Mouse (Mus musculus) central nervous system, embryonic 18 days (tissue): ENCODE measurements around the gene Mas1. TPM values are rescaled to one million over a fixed set of nuclear protein-coding genes. Genes with fewer than 3 reads are reported as not detected.

ENCODE experiments used
- polyA plus RNA-seq: library from polyadenylated mRNA; depleted of rRNA; stranded (reverse); fragments of >200 nt; gene quantifications from 2 replicates; pipeline ENCODE4 v1.2.3, GENCODE M21; 2012; rRNA removed

The Mas1 gene
- polyA plus RNA-seq: 0.76 and 1.1 TPM in 2 replicates

GRCm38 (mm10) chr17:12868043-12868442, at the start of gene Mas1:
Gene Mas1 (minus strand): TSS chr17:12868143.

GRCm38 (mm10) chr17:12915881-12916583, 48.1 kb upstream of the Mas1 start, which contains the start of gene Mrpl18:
Gene Mrpl18 (minus strand): TSS chr17:12916345.

GRCm38 (mm10) chr17:12915488-12915880, 47.5 kb upstream of the Mas1 start, which contains the start of gene Tcp1:
Gene Tcp1 (plus strand): TSS chr17:12915701.

GRCm38 (mm10) chr17:12909361-12910280, 41.7 kb upstream of the Mas1 start, which contains the start of gene Pnldc1:
Gene Pnldc1 (minus strand): TSS chr17:12910230.

GRCm38 (mm10) chr17:12875734-12876133, 7.8 kb upstream of the Mas1 start, which contains the start of gene Mrgprh:
Gene Mrgprh (plus strand): TSS chr17:12876034.

Other genes with a start within 250 kb of the Mas1 start
- gene Slc22a1, start 192.3 kb downstream of the Mas1 start, polyA plus RNA-seq: 0.04 TPM in 2 replicates
- 15.5 and 16.4 TPM in 2 replicates for gene Igf2r, start 98.5 kb downstream of the Mas1 start, polyA plus RNA-seq
- gene Mrgprh, start 7.9 kb upstream of the Mas1 start, polyA plus RNA-seq: 0.04 TPM in 1 of 2 replicates, not detected in the other
- gene Pnldc1, start 42.1 kb upstream of the Mas1 start, polyA plus RNA-seq: 3.9 and 4.0 TPM in 2 replicates
- 197 and 208 TPM in 2 replicates for gene Tcp1, start 47.6 kb upstream of the Mas1 start, polyA plus RNA-seq
- gene Mrpl18, start 48.2 kb upstream of the Mas1 start, polyA plus RNA-seq: 66.6 and 69.3 TPM in 2 replicates
- gene Acat3, start 72.5 kb upstream of the Mas1 start, polyA plus RNA-seq: 0.78 and 0.96 TPM in 2 replicates
- 162 and 171 TPM in 2 replicates for gene Acat2, start 92.6 kb upstream of the Mas1 start, polyA plus RNA-seq
- 96.2 and 98.8 TPM in 2 replicates for gene Wtap, start 126.0 kb upstream of the Mas1 start, polyA plus RNA-seq
- gene Sod2, start 138.7 kb upstream of the Mas1 start, polyA plus RNA-seq: 183 and 184 TPM in 2 replicates
- 0.15 and 0.26 TPM in 2 replicates for gene Gpr31b, start 184.2 kb upstream of the Mas1 start, polyA plus RNA-seq
- gene Tcp10b, start 193.0 kb upstream of the Mas1 start, polyA plus RNA-seq: 0.39 and 0.49 TPM in 2 replicates